Mouse (Mus musculus) embryonic facial prominence, embryonic 11.5 days (tissue): ENCODE results near the gene Gm12184. TPM values are rescaled to one million over a fixed set of nuclear protein-coding genes. Genes with fewer than 3 reads are reported as not detected.

Experiments
- ATAC-seq: fragments of 200-750 bp; cut with Nextera tagmentation; replicated peaks from 2 replicates; pipeline ENCODE4 v1.8.0; 2017; ENCODE audit warnings: low read depth; ENCODE audit not compliant: insufficient number of reproducible peaks, low FRiP score, low TSS enrichment
- DNase-seq: peaks from one replicate; pipeline ENCODE4 v3.0.0-alpha.2; 2015; ENCODE audit warnings: low spot score
- H3K27ac ChIP-seq: fragments of 300-500 bp; sonication (generic); replicated peaks from 2 replicates; pipeline ENCODE4 v1.5.1; 2014; ENCODE audit warnings: mild to moderate bottlenecking, low read depth, low read length, control low read depth
- H3K27me3 ChIP-seq: fragments of 300-500 bp; sonication (generic); 2 replicates; pipeline ENCODE4 v1.6.1; 2014; ENCODE audit warnings: mild to moderate bottlenecking, low read length, moderate library complexity, mixed read lengths; ENCODE audit not compliant: control insufficient read depth, insufficient read depth
- H3K36me3 ChIP-seq: fragments of 300-500 bp; sonication (generic); replicated peaks from 2 replicates; pipeline ENCODE4 v1.6.1; 2014; ENCODE audit warnings: low read depth, mild to moderate bottlenecking, low read length, moderate library complexity, mixed read lengths; ENCODE audit not compliant: control insufficient read depth, insufficient read depth
- H3K4me1 ChIP-seq: fragments of 300-500 bp; sonication (generic); 2 replicates; pipeline ENCODE4 v1.6.1; 2014; ENCODE audit warnings: low read length, mixed read lengths; ENCODE audit not compliant: control insufficient read depth, insufficient read depth
- H3K4me2 ChIP-seq: fragments of 300-500 bp; sonication (generic); 2 replicates; pipeline ENCODE4 v1.6.1; 2014; ENCODE audit warnings: low read depth, mild to moderate bottlenecking, control low read depth, low read length, moderate library complexity
- H3K4me3 ChIP-seq: fragments of 300-500 bp; sonication (generic); 2 replicates; pipeline ENCODE4 v1.5.1; 2014; ENCODE audit warnings: low read depth, low read length, control low read depth
- H3K9ac ChIP-seq: fragments of 300-500 bp; sonication (generic); replicated peaks from 2 replicates; pipeline ENCODE4 v1.6.1; 2014; ENCODE audit warnings: mild to moderate bottlenecking, control low read depth, low read length
- H3K9me3 ChIP-seq: fragments of 300-500 bp; sonication (generic); replicated peaks from 2 replicates; pipeline ENCODE4 v1.6.1; 2016; ENCODE audit warnings: mild to moderate bottlenecking, low read length, inconsistent platforms, mixed read lengths; ENCODE audit not compliant: control insufficient read depth
- WGBS: fragments of 180-500 bp; shearing (Covaris S2); extraction: QIAGEN DNeasy Blood & Tissue Kit; methylation state at CpG from one replicate; pipeline ENCODE4 v1.1.7; 2014; 5-methylcytosine and 5-hydroxymethylcytosine counted together
- polyA plus RNA-seq: library from polyadenylated mRNA; unstranded; fragments of >200 nt; fragmentation: Nextera tagmentation; extraction: Ambion mirVana; gene quantifications from 2 replicates; pipeline ENCODE4 v1.2.1, GENCODE M21; 2014

Gene Gm12184
- polyA plus RNA-seq, 1 experiment from 2014 or later = 14.0 TPM

DNA sequence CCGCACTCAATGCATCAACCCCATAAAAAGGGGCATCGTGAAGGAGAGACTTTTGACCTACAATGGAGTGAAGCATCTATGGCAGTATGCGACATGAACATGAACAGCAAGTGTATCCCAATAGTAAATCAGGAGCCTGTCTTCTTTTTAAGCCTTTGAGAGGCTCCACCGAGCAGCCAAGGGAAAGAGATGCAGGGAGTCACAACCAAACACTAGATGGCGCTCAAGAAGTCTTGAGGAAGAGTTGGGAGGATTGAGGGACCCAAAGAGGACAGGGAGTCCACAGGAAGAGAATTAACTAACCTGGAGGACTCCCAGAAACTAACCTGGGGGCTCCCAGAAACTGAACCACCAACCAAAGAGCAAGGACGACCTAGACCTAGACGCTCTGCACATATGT, 47.0 kb downstream of the Gm12184 start:
- 30% methylated on average over 7 of the region's 7 CpGs for WGBS

DNA sequence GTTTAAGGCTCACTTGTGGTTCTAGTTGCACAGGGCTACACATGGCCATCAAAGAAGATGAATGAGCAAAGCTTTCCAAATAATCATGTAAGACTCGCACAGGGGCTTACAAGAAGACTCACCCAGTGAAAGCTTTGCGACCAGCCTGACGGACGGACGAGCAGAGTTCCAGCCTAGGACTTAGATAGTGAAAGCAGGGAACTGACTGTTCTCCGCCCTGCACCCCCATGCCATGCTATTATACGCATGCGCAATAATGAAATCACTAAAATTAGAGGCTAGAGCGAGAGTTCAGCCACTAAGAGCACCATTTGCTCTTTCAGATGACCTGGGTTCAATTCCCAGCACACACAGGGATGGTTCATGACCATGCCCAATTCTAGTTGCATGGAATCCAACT, 49.2 kb downstream of the Gm12184 start:
- WGBS = 93% methylated on average over 9 of the region's 9 CpGs
- no peak overlapping the region for H3K4me3 ChIP-seq
- no peaks in the 10 kb centered on the region for H3K9me3 ChIP-seq
- H3K27ac ChIP-seq = no peak overlapping the region
- H3K27me3 ChIP-seq = no peaks in the 10 kb centered on the region
- no peak for ATAC-seq
- H3K36me3 ChIP-seq = no peaks in the 10 kb centered on the region
- H3K4me2 ChIP-seq = no peak overlapping the region
- no peaks in the 10 kb centered on the region for H3K4me1 ChIP-seq
- DNase-seq = no peak
- no peak overlapping the region for H3K9ac ChIP-seq

More for the DNA sequence above, 47.0 kb downstream of the Gm12184 start:
- Histone ChIP-seq H3K9me3 (no peaks in the 10 kb centered on the region), H3K4me3 (no peak overlapping the region), H3K4me1 (no peaks in the 10 kb centered on the region), H3K27me3 (no peaks in the 10 kb centered on the region), H3K27ac (no peak overlapping the region), H3K36me3 (no peaks in the 10 kb centered on the region), H3K9ac (no peak overlapping the region), H3K4me2 (no peak overlapping the region)
- ATAC-seq (no peak), DNase-seq (peak; percentile 53)

DNA sequence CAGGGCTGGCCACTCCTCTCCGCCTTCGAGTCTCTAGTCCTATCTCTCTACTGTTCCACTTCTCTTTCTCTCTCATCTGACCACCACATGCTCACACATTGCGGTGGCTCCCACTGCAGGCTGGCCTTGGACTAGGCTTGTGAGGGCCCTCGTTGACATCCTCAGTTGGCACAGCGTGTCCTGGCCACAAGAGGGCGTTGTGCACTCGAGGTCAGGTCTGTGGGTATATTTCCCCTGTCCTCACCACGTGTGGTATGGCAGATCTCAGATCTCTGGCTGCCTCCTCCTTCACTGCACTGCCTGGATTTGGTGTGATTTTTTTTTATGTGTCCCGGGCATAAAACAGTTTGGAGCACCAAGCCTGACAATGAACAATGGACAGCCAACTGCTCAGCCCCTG, 49.8 kb downstream of the Gm12184 start:
- no peaks in the 10 kb centered on the region for H3K4me1 ChIP-seq
- no peak overlapping the region for H3K27ac ChIP-seq
- H3K4me2 ChIP-seq = no peak overlapping the region
- no peaks in the 10 kb centered on the region for H3K9me3 ChIP-seq
- no peaks in the 10 kb centered on the region for H3K27me3 ChIP-seq
- no peaks in the 10 kb centered on the region for H3K36me3 ChIP-seq
- H3K4me3 ChIP-seq = no peak overlapping the region
- ATAC-seq (0 out of 2 replicates have a peak, but pooled peaks have one; percentile 10), DNase-seq (no peak)
- no peak overlapping the region for H3K9ac ChIP-seq
- WGBS = 42% methylated on average over 9 of the region's 9 CpGs

DNA sequence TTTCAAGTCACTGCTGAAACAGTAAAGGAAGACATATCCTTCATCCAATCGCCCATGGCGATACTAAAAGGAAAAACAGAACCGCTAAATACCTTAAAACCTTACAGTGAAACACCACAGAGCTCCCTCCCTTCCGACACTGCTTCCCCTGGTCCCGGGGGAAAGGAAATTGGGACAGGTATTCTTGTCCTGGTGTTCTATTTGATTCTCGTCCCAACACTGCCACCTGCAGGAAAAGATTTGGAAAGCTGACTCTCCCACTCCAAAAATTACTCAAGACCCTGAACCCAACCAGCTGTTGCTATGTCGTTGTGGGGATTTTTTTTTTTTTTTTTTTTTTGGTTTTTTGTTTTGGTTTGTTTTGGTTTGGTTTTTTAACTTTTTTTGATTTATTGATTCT, 51.0 kb downstream of the Gm12184 start:
- no peak overlapping the region for H3K4me2 ChIP-seq

More for the DNA sequence above, 51.0 kb downstream of the Gm12184 start:
- H3K9ac ChIP-seq = no peak overlapping the region
- DNase-seq = peak; percentile 87
- ATAC-seq = no peak
- no peak overlapping the region for H3K27ac ChIP-seq
- H3K9me3 ChIP-seq = no peaks in the 10 kb centered on the region
- H3K4me3 ChIP-seq = no peak overlapping the region
- no peaks in the 10 kb centered on the region for H3K4me1 ChIP-seq
- no peaks in the 10 kb centered on the region for H3K36me3 ChIP-seq
- WGBS = 2% methylated on average over 7 of the region's 7 CpGs
- H3K27me3 ChIP-seq = no peaks in the 10 kb centered on the region

Other genes starting within 250 kb of the Gm12184 start
- 755 and 775 TPM in 2 replicates for gene Rack1, start 26.3 kb downstream of the Gm12184 start, polyA plus RNA-seq
- 3.2 and 3.8 TPM in 2 replicates for gene Trim41, start 9.3 kb downstream of the Gm12184 start, polyA plus RNA-seq
- gene Trim7, start 515 bp downstream of the Gm12184 start, polyA plus RNA-seq = 0.27 and 0.33 TPM in 2 replicates
- 2.0 and 2.8 TPM in 2 replicates for gene Irgm1, start 45.0 kb upstream of the Gm12184 start, polyA plus RNA-seq
- gene Gm5431, start 75.6 kb upstream of the Gm12184 start, polyA plus RNA-seq = 0.11 and 0.26 TPM in 2 replicates
- gene Psme2b, start 119.5 kb upstream of the Gm12184 start, polyA plus RNA-seq = 2.0 and 2.1 TPM in 2 replicates
- gene Olfr56, start 152.2 kb upstream of the Gm12184 start, polyA plus RNA-seq = not detected in 2 replicates
- 0.11 and 0.45 TPM in 2 replicates for gene 9930111J21Rik1, start 152.7 kb upstream of the Gm12184 start, polyA plus RNA-seq
- gene Gm12185, start 165.6 kb upstream of the Gm12184 start, polyA plus RNA-seq = not detected in 2 replicates
- gene Tgtp1, start 167.5 kb upstream of the Gm12184 start, polyA plus RNA-seq = not detected in 2 replicates
- 0.10 and 0.25 TPM in 2 replicates for gene 9930111J21Rik2, start 224.6 kb upstream of the Gm12184 start, polyA plus RNA-seq
- gene Tgtp2, start 237.6 kb upstream of the Gm12184 start, polyA plus RNA-seq = not detected in 2 replicates
- gene Ifi47, start 249.9 kb upstream of the Gm12184 start, polyA plus RNA-seq = 0.56 and 1.2 TPM in 2 replicates